Mouse (Mus musculus) c-Kit-positive CD71-positive TER-119-positive erythroid progenitor cells, embryonic 14.5 days (primary cell): ENCODE measurements around the gene Crhr2.

ENCODE experiments used
- DNase-seq: peaks from one replicate; pipeline ENCODE4 v3.0.0-alpha.2; 2013; ENCODE audit warnings: low spot score

Crhr2 gene

DNA sequence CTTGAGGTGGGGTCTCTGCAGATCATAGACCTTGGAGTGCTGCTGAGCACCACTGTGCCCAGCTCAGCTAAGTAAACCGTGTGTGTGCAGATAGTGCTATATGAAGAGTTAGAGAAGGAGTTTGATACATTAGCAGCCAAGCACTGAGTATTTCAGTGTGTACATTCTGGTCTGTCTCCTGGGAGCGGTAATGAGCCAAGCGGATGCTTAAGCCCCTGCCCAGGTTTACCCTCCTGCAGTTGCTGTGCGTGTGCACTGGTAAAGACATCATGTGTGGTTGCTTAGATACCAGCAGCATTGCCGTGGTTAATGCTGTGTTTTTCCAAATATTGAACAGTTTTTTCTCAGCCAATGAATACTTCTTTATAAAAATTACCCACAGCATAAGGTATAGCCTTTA is 88.3 kb downstream of the Crhr2 start:
- no peak for DNase-seq

DNA sequence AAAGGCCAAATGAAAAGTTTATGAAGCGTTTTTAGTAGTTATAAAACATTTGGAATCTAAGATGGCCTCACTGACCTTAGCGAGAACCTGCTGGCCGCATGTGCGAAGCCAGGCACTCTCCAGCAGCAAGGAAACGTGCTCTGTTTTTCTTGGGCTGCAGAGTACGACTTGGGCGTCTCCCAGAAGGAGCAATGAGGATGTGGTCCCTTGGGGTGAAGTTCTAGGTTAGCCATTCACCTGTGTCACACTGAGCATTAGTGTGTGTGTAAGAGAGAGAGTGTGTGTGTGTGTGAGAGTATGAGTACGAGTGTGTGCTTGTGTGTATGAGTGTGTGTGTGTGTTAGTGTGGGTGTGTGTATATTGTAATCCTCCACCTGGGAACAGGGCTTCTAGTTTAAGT is 89.6 kb downstream of the Crhr2 start:
- no peak for DNase-seq
